Comparison of ENCODE assay signal across 8 mouse cellular contexts in the genomic region with DNA sequence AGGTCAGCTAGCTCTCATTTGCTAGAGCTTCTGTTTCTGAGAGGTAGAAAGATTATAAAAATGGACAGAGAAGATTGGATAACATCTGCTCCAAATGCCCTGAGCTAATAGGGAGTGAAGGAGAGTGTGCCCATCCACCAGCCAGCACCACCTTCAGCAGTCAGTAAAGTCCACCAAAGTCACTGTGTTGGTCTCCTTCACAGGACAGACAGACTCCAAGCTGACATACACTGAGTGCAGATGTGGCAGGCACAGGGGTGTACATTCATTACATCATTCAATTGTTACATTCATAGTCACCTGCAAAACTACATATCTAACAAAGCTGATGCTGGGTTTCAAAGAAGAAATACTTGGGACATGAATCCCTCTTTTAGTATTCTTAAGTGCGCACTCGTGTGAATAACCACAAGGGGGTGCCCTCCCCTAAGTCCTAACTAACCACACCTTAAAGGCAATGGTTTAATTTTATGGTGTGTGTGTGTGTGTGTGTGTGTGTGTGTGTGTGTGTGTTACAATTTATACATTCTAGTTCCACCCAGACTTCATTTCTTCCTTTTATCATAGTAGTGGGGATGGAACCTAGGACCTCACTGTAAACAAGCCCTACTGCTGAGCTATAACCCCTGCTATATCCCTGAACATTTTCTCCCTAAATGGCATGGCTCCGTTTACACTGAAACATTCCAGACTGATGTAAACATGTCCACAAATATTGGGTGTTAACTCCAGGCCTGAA.
DNase-seq lines count a peak whose midpoint lies in the region.
"Had no signal": no experiment of that assay in that cellular context is flagged by ENCODE, and none has a peak within 500 bp of the region (broad histone marks: within the 10 kb centered on the region; RNA-seq: fewer than 3 reads in every experiment).

No protein-coding gene starts in this region.

- DNase-seq in urinary bladder, postnatal 25 days (ENCODE audit: low spot score), result peak; percentile 32
- no peak for DNase-seq in urinary bladder, postnatal 4 days (ENCODE audit: low spot score in 2 of 2)
- peak; percentile 34 for DNase-seq in embryo, embryonic 11.5 days (ENCODE audit: low read depth, low spot score)
- peak; percentile 58 for DNase-seq in heart, postnatal 4 days
- peak; percentile 13 for DNase-seq in layer of hippocampus, adult 9-11 months
- DNase-seq in lung, postnatal 36 days, result peak; percentile 56
- DNase-seq in right cerebral cortex, postnatal 36 days (ENCODE audit: low spot score in 2 of 2), result peak; percentile 5 to 16
- DNase-seq: liver, embryonic 13.5 days had no signal

Comparison
In these comparisons a context has a peak if more than half of its experiments do, and no peak if none do; other contexts are left out.
1. DNase-seq: peak in urinary bladder, postnatal 25 days (single experiment), embryo, embryonic 11.5 days (single experiment), heart, postnatal 4 days (single experiment), layer of hippocampus, adult 9-11 months (single experiment), lung, postnatal 36 days (single experiment) and right cerebral cortex, postnatal 36 days (2 of 2); none in urinary bladder, postnatal 4 days (0 of 2).